Mouse (Mus musculus): Measurements from ENCODE around the gene Tex35. TPM values are rescaled to one million over a fixed set of nuclear protein-coding genes. Genes with fewer than 3 reads are reported as not detected.

Tex35 gene
- total RNA-seq, 2 experiments from 2014 or later, result not detected

- H3K4me3 ChIP-seq, result no peak overlapping the region
- H3K27ac ChIP-seq, result no peak overlapping the region
- DNase-seq (ENCODE audit: low spot score in 2 of 2), result no peak
- no peak for TF ChIP-seq CTCF (conservative IDR thresholded peaks at IDR 0.05)
Measured at GRCm38 (mm10) chr1:157110287-157110835, 1.9 kb upstream of the Tex35 start.

- peak overlapping the region; percentile 17; the same call in 1 of the 2 replicates for H3K4me3 ChIP-seq
- H3K27ac ChIP-seq, result no peak overlapping the region
- TF ChIP-seq CTCF (conservative IDR thresholded peaks at IDR 0.05), result no peak
- no peak for DNase-seq (ENCODE audit: low spot score in 2 of 2)
Measured at GRCm38 (mm10) chr1:157101122-157101865, 7.2 kb downstream of the Tex35 start.

GRCm38 (mm10) chr1:157095534-157095933 lies 12.9 kb downstream of the Tex35 start:
- DNase-seq (ENCODE audit: low spot score in 2 of 2), result no peak
- TF ChIP-seq CTCF (conservative IDR thresholded peaks at IDR 0.05), result no peak
- Histone ChIP-seq H3K4me3 (no peak overlapping the region), H3K27ac (no peak overlapping the region)

GRCm38 (mm10) chr1:157092622-157093021 lies 15.9 kb downstream of the Tex35 start:
- no peak for DNase-seq (ENCODE audit: low spot score in 2 of 2)
- Histone ChIP-seq H3K27ac (no peak overlapping the region), H3K4me3 (no peak overlapping the region)
- no peak for TF ChIP-seq CTCF (conservative IDR thresholded peaks at IDR 0.05)

GRCm38 (mm10) chr1:157092140-157092539 lies 16.3 kb downstream of the Tex35 start:
- no peak overlapping the region for H3K27ac ChIP-seq
- peak; percentile 68 for TF ChIP-seq CTCF (conservative IDR thresholded peaks at IDR 0.05)
- H3K4me3 ChIP-seq, result no peak overlapping the region
- DNase-seq (ENCODE audit: low spot score in 2 of 2), result no peak

GRCm38 (mm10) chr1:157090835-157091234 lies 17.6 kb downstream of the Tex35 start:
- H3K4me3 ChIP-seq, result no peak overlapping the region
- H3K27ac ChIP-seq, result no peak overlapping the region
- DNase-seq (ENCODE audit: low spot score in 2 of 2), result no peak
- no peak for TF ChIP-seq CTCF (conservative IDR thresholded peaks at IDR 0.05)

GRCm38 (mm10) chr1:157086097-157086994 lies 22.1 kb downstream of the Tex35 start:
- DNase-seq (ENCODE audit: low spot score in 2 of 2), result peak; percentile 33 to 75
- Histone ChIP-seq H3K27ac (no peak overlapping the region; the same call in 1 of the 2 replicates), H3K4me3 (peak overlapping the region; percentile 52)
- peak; percentile 89 for TF ChIP-seq CTCF (conservative IDR thresholded peaks at IDR 0.05)

- H3K27ac ChIP-seq, result no peak overlapping the region
- DNase-seq (ENCODE audit: low spot score in 2 of 2), result no peak
- TF ChIP-seq CTCF (conservative IDR thresholded peaks at IDR 0.05), result no peak
- H3K4me3 ChIP-seq, result no peak overlapping the region
Measured at GRCm38 (mm10) chr1:157082931-157083330, 25.5 kb downstream of the Tex35 start.

GRCm38 (mm10) chr1:157081999-157082398 lies 26.5 kb downstream of the Tex35 start:
- no peak overlapping the region for H3K27ac ChIP-seq
- DNase-seq (ENCODE audit: low spot score in 2 of 2), result no peak
- no peak overlapping the region for H3K4me3 ChIP-seq
- peak; percentile 70 for TF ChIP-seq CTCF (conservative IDR thresholded peaks at IDR 0.05)

GRCm38 (mm10) chr1:157081076-157081804 lies 27.2 kb downstream of the Tex35 start:
- H3K27ac ChIP-seq, result no peak overlapping the region
- H3K4me3 ChIP-seq, result no peak overlapping the region
- DNase-seq (ENCODE audit: low spot score in 2 of 2), result no peak
- TF ChIP-seq CTCF (conservative IDR thresholded peaks at IDR 0.05), result peak; percentile 55

GRCm38 (mm10) chr1:157080071-157080470 lies 28.4 kb downstream of the Tex35 start:
- Histone ChIP-seq H3K27ac (no peak overlapping the region), H3K4me3 (no peak overlapping the region)
- no peak for DNase-seq (ENCODE audit: low spot score in 2 of 2)
- TF ChIP-seq CTCF (conservative IDR thresholded peaks at IDR 0.05), result no peak

- peak; percentile 80 for TF ChIP-seq CTCF (conservative IDR thresholded peaks at IDR 0.05)
- DNase-seq (ENCODE audit: low spot score in 2 of 2), result peak in 1 of 2 experiments; percentile 45
- Histone ChIP-seq H3K4me3 (no peak overlapping the region), H3K27ac (no peak overlapping the region)
Measured at GRCm38 (mm10) chr1:157079384-157080025, 29.0 kb downstream of the Tex35 start.

All from layer of hippocampus, adult 2 months (tissue).